7 mouse cellular contexts compared by ENCODE assay signal in genomic region chr7:4148341-4149208, GRCm38 (mm10). TPM values are rescaled to one million over a fixed set of nuclear protein-coding genes. Genes with fewer than 3 reads are reported as not detected.
DNase-seq lines count a peak whose midpoint lies in the region; ATAC-seq and TF ChIP-seq lines count a peak whose summit lies in the region.

No protein-coding gene starts in this region.

- peak overlapping the region; percentile 79 for H3K9ac ChIP-seq in embryonic facial prominence, embryonic 15.5 days
- peak overlapping the region; percentile 55; the same call in 1 of the 2 replicates for H3K9ac ChIP-seq in limb, embryonic 11.5 days (ENCODE audit: low read length)
- H3K9ac ChIP-seq in neural tube, embryonic 11.5 days (ENCODE audit: low read length), result peak overlapping the region; percentile 71

- peak overlapping the region; percentile 98 for H3K4me3 ChIP-seq in layer of hippocampus, adult 2 months
- H3K4me3 ChIP-seq in embryonic facial prominence, embryonic 15.5 days (replicated peaks), result peak overlapping the region; percentile 62
- H3K4me3 ChIP-seq in limb, embryonic 11.5 days (ENCODE audit: low read depth, low read length), result peak overlapping the region; percentile 72
- H3K4me3 ChIP-seq in neural tube, embryonic 11.5 days (ENCODE audit: low read depth, low read length), result peak overlapping the region; percentile 61

- no peak for DNase-seq in layer of hippocampus, adult 2 months (ENCODE audit: low spot score in 2 of 2)
- no peak for DNase-seq in layer of hippocampus, adult 9-11 months
- DNase-seq in R1 (ENCODE audit: low read depth, low spot score), result peak; percentile 50
- no peak for DNase-seq in limb, embryonic 11.5 days (ENCODE audit: low spot score)
- no peak for DNase-seq in neural tube, embryonic 11.5 days (ENCODE audit: low spot score)
- no peak for DNase-seq in thymus, postnatal 10 days (ENCODE audit: low spot score in 2 of 2)

- ATAC-seq in embryonic facial prominence, embryonic 15.5 days (ENCODE audit: insufficient number of reproducible peaks, low FRiP score, low TSS enrichment, low read depth), result peak; percentile 8
- ATAC-seq in limb, embryonic 11.5 days (ENCODE audit: insufficient number of reproducible peaks, low FRiP score, low TSS enrichment, low read depth), result peak; percentile 1; the same call in 1 of the 2 replicates
- ATAC-seq in neural tube, embryonic 11.5 days (ENCODE audit: insufficient read depth, low FRiP score, low TSS enrichment), result peak; percentile 0; the same call in 1 of the 2 replicates

- peaks cover 41% of the 10 kb centered on the region for H3K4me1 ChIP-seq in embryonic facial prominence, embryonic 15.5 days
- peaks cover 7% of the 10 kb centered on the region; the same call in 1 of the 2 replicates for H3K4me1 ChIP-seq in limb, embryonic 11.5 days (ENCODE audit: control insufficient read depth, insufficient read depth, low read length)
- H3K4me1 ChIP-seq in neural tube, embryonic 11.5 days (ENCODE audit: control insufficient read depth, insufficient read depth, low read length), result no peaks in the 10 kb centered on the region

- H3K9me3 ChIP-seq in embryonic facial prominence, embryonic 15.5 days (replicated peaks), result no peaks in the 10 kb centered on the region
- peaks cover 2% of the 10 kb centered on the region; the same call in 1 of the 2 replicates for H3K9me3 ChIP-seq in limb, embryonic 11.5 days (ENCODE audit: control insufficient read depth, low read length)
- no peaks in the 10 kb centered on the region for H3K9me3 ChIP-seq in neural tube, embryonic 11.5 days (ENCODE audit: control insufficient read depth, low read length)

- peak overlapping the region; percentile 85 for H3K4me2 ChIP-seq in embryonic facial prominence, embryonic 15.5 days (replicated peaks)
- peak overlapping the region; percentile 89 for H3K4me2 ChIP-seq in limb, embryonic 11.5 days (ENCODE audit: low read depth, severe bottlenecking)
- H3K4me2 ChIP-seq in neural tube, embryonic 11.5 days (ENCODE audit: low read depth), result peak overlapping the region; percentile 95

- no peak for TF ChIP-seq CTCF in layer of hippocampus, adult 2 months (conservative IDR thresholded peaks at IDR 0.05)

- H3K27ac ChIP-seq in layer of hippocampus, adult 2 months, result peak overlapping the region; percentile 100
- H3K27ac ChIP-seq in embryonic facial prominence, embryonic 15.5 days (replicated peaks), result peak overlapping the region; percentile 95
- peak overlapping the region; percentile 36; the same call in 1 of the 2 replicates for H3K27ac ChIP-seq in limb, embryonic 11.5 days (replicated peaks; ENCODE audit: low read depth, low read length)
- H3K27ac ChIP-seq in neural tube, embryonic 11.5 days (ENCODE audit: low read depth, low read length), result peak overlapping the region; percentile 82

- 28% methylated on average over 18 of the region's 18 CpGs for WGBS in embryonic facial prominence, embryonic 15.5 days
- 27% methylated on average over 18 of the region's 18 CpGs for WGBS in limb, embryonic 11.5 days
- WGBS in neural tube, embryonic 11.5 days, result 26% methylated on average over 18 of the region's 18 CpGs

- no peaks in the 10 kb centered on the region for H3K27me3 ChIP-seq in embryonic facial prominence, embryonic 15.5 days
- H3K27me3 ChIP-seq in limb, embryonic 11.5 days (ENCODE audit: control insufficient read depth, insufficient read depth, low read length), result peaks cover 15% of the 10 kb centered on the region
- peaks cover 16% of the 10 kb centered on the region for H3K27me3 ChIP-seq in neural tube, embryonic 11.5 days (ENCODE audit: control insufficient read depth, insufficient read depth, low read length)

- H3K36me3 ChIP-seq in embryonic facial prominence, embryonic 15.5 days, result peaks cover 39% of the 10 kb centered on the region
- H3K36me3 ChIP-seq in limb, embryonic 11.5 days (ENCODE audit: control insufficient read depth, insufficient read depth, low read length), result peaks cover 27% of the 10 kb centered on the region
- peaks cover 28% of the 10 kb centered on the region for H3K36me3 ChIP-seq in neural tube, embryonic 11.5 days (ENCODE audit: control insufficient read depth, insufficient read depth, low read length)

RNA-seq across cellular contexts. Expression of gene Leng9, which starts 1.6 kb away (rescaled TPM):
- 1 to 10 TPM; 5.6 to 6.6 TPM for total RNA-seq in layer of hippocampus, adult 2 months (2021)
- 5.8 and 6.1 TPM in 2 replicates for polyA plus RNA-seq in embryonic facial prominence, embryonic 15.5 days (2015; fragmentation: Nextera tagmentation; extraction: Ambion mirVana)
- polyA plus RNA-seq in limb, embryonic 11.5 days (2014; fragmentation: Nextera tagmentation; extraction: Ambion mirVana), result 1.0 and 1.2 TPM in 2 replicates
- 1.5 and 2.2 TPM in 2 replicates for polyA plus RNA-seq in neural tube, embryonic 11.5 days (2014; fragmentation: Nextera tagmentation; extraction: Ambion mirVana)

RNA-seq across cellular contexts. Expression of gene Leng8, which starts 11.7 kb away (rescaled TPM):
- 100 to 1,000 TPM; 189 to 218 TPM for total RNA-seq in layer of hippocampus, adult 2 months (2021)
- polyA plus RNA-seq in embryonic facial prominence, embryonic 15.5 days (2015; fragmentation: Nextera tagmentation; extraction: Ambion mirVana), result 64.4 and 82.2 TPM in 2 replicates
- polyA plus RNA-seq in limb, embryonic 11.5 days (2014; fragmentation: Nextera tagmentation; extraction: Ambion mirVana), result 47.6 and 49.7 TPM in 2 replicates
- polyA plus RNA-seq in neural tube, embryonic 11.5 days (2014; fragmentation: Nextera tagmentation; extraction: Ambion mirVana), result 50.3 and 58.0 TPM in 2 replicates

RNA-seq across cellular contexts. Expression of gene Cdc42ep5, which starts 16.1 kb away (rescaled TPM):
- 1 to 10 TPM; 1.1 to 1.7 TPM for total RNA-seq in layer of hippocampus, adult 2 months (2021)
- 63.2 and 65.0 TPM in 2 replicates for polyA plus RNA-seq in embryonic facial prominence, embryonic 15.5 days (2015; fragmentation: Nextera tagmentation; extraction: Ambion mirVana)
- polyA plus RNA-seq in limb, embryonic 11.5 days (2014; fragmentation: Nextera tagmentation; extraction: Ambion mirVana), result 29.4 and 35.1 TPM in 2 replicates
- polyA plus RNA-seq in neural tube, embryonic 11.5 days (2014; fragmentation: Nextera tagmentation; extraction: Ambion mirVana), result 18.7 and 19.8 TPM in 2 replicates

RNA-seq across cellular contexts. Expression of gene Ttyh1, which starts 29.4 kb away (rescaled TPM):
- 100 to 1,000 TPM; 526 to 562 TPM for total RNA-seq in layer of hippocampus, adult 2 months (2021)
- polyA plus RNA-seq in embryonic facial prominence, embryonic 15.5 days (2015; fragmentation: Nextera tagmentation; extraction: Ambion mirVana), result 6.2 and 6.7 TPM in 2 replicates
- 1.4 and 1.5 TPM in 2 replicates for polyA plus RNA-seq in limb, embryonic 11.5 days (2014; fragmentation: Nextera tagmentation; extraction: Ambion mirVana)
- polyA plus RNA-seq in neural tube, embryonic 11.5 days (2014; fragmentation: Nextera tagmentation; extraction: Ambion mirVana), result 46.1 and 48.8 TPM in 2 replicates

Comparison
In these comparisons a context has a peak if more than half of its experiments do, and no peak if none do; other contexts are left out.
1. H3K27ac ChIP-seq: peak in every context shown above with its lines; median percentile 100 in layer of hippocampus, adult 2 months; 95 in embryonic facial prominence, embryonic 15.5 days; 82 in neural tube, embryonic 11.5 days; 36 in limb, embryonic 11.5 days.